Mouse (Mus musculus) heart, embryonic 12.5 days (tissue): ENCODE measurements at regions not wholly inside any gene's neighbourhood (a gene's known extent, or its start where the extent isn't known, plus 50 kb on each side); places are given as distances from the start of the nearest gene placed in this dataset.

Source experiments
- ATAC-seq: fragments of 200-750 bp; cut with Nextera tagmentation; 2 replicates; pipeline ENCODE4 v1.8.0; 2017; ENCODE audit warnings: moderate TSS enrichment, moderate library complexity; ENCODE audit not compliant: insufficient number of reproducible peaks, low FRiP score
- H3K27ac ChIP-seq: fragments of 300-500 bp; sonication (generic); 2 replicates; pipeline ENCODE4 v1.5.1; 2016; ENCODE audit warnings: mild to moderate bottlenecking, moderate library complexity; ENCODE audit not compliant: poor library complexity, severe bottlenecking
- H3K27me3 ChIP-seq: fragments of 300-500 bp; sonication (generic); replicated peaks from 2 replicates; pipeline ENCODE4 v1.6.1; 2016; ENCODE audit warnings: mild to moderate bottlenecking, moderate library complexity
- H3K36me3 ChIP-seq: fragments of 300-500 bp; sonication (generic); 2 replicates; pipeline ENCODE4 v1.6.1; 2016; ENCODE audit warnings: mild to moderate bottlenecking, moderate library complexity
- H3K4me1 ChIP-seq: fragments of 300-500 bp; sonication (generic); replicated peaks from 2 replicates; pipeline ENCODE4 v1.6.1; 2016; ENCODE audit warnings: mild to moderate bottlenecking
- H3K4me2 ChIP-seq: fragments of 300-500 bp; sonication (generic); 2 replicates; pipeline ENCODE4 v1.6.1; 2016; ENCODE audit warnings: mild to moderate bottlenecking, moderate library complexity
- H3K4me3 ChIP-seq: fragments of 300-500 bp; sonication (generic); 2 replicates; pipeline ENCODE4 v1.5.1; 2016; ENCODE audit warnings: mild to moderate bottlenecking
- H3K9ac ChIP-seq: fragments of 300-500 bp; sonication (generic); 2 replicates; pipeline ENCODE4 v1.6.1; 2016; ENCODE audit warnings: mild to moderate bottlenecking, moderate library complexity
- H3K9me3 ChIP-seq: fragments of 300-500 bp; sonication (generic); replicated peaks from 2 replicates; pipeline ENCODE4 v1.6.1; 2016; ENCODE audit warnings: mild to moderate bottlenecking, moderate library complexity
- WGBS: fragments of 180-500 bp; shearing (Covaris S2); methylation state at CpG from one replicate; pipeline ENCODE4 v1.1.7; 2016; 5-methylcytosine and 5-hydroxymethylcytosine counted together

DNA sequence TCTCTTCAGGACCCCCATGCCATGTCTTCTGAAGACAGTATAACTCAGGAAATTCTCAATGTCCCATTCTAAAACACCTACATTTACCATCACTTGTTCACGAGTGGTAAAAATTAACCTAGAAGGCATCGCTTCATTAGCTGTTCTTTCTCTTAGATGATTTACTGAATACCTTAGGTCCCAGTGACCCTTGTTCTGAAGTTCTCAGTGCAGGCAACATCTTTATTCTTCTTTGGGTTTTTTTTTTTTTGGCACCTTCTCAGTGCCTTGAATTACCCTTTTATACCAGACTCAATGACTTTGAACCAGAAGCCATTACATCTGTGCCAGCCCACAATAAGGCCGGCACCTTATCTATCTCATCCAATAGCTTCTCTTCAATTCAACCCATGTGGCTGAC lies 167.1 kb upstream of the Usp24 start:
- H3K27me3 ChIP-seq = no peaks in the 10 kb centered on the region
- H3K9me3 ChIP-seq = peaks cover 11% of the 10 kb centered on the region
- no peak overlapping the region for H3K4me2 ChIP-seq
- H3K36me3 ChIP-seq = no peaks in the 10 kb centered on the region
- H3K4me3 ChIP-seq = no peak overlapping the region
- H3K4me1 ChIP-seq = no peaks in the 10 kb centered on the region; the same call in 1 of the 2 replicates
- ATAC-seq = no peak
- no peak overlapping the region for H3K9ac ChIP-seq
- H3K27ac ChIP-seq = no peak overlapping the region
- WGBS = 87% methylated on average over 3 of the region's 3 CpGs

- Histone ChIP-seq H3K27ac (no peak overlapping the region), H3K4me2 (no peak overlapping the region), H3K4me3 (no peak overlapping the region), H3K36me3 (no peaks in the 10 kb centered on the region), H3K9me3 (peaks cover 11% of the 10 kb centered on the region), H3K27me3 (no peaks in the 10 kb centered on the region), H3K4me1 (no peaks in the 10 kb centered on the region; the same call in 1 of the 2 replicates), H3K9ac (no peak overlapping the region)
- no peak for ATAC-seq
- WGBS = 81% methylated on average over 7 of the region's 7 CpGs
These were observed 166.5 kb upstream of the Usp24 start for GRCm38 (mm10) chr4:106149471-106150048.

GRCm38 (mm10) chr4:106150775-106151174 lies 165.2 kb upstream of the Usp24 start:
- Histone ChIP-seq H3K9ac (no peak overlapping the region), H3K4me3 (no peak overlapping the region), H3K27me3 (no peaks in the 10 kb centered on the region), H3K36me3 (no peaks in the 10 kb centered on the region), H3K4me2 (no peak overlapping the region), H3K4me1 (no peaks in the 10 kb centered on the region; the same call in 1 of the 2 replicates), H3K9me3 (peaks cover 11% of the 10 kb centered on the region), H3K27ac (no peak overlapping the region)
- ATAC-seq = no peak
- WGBS = 79% methylated on average over 14 of the region's 14 CpGs

DNA sequence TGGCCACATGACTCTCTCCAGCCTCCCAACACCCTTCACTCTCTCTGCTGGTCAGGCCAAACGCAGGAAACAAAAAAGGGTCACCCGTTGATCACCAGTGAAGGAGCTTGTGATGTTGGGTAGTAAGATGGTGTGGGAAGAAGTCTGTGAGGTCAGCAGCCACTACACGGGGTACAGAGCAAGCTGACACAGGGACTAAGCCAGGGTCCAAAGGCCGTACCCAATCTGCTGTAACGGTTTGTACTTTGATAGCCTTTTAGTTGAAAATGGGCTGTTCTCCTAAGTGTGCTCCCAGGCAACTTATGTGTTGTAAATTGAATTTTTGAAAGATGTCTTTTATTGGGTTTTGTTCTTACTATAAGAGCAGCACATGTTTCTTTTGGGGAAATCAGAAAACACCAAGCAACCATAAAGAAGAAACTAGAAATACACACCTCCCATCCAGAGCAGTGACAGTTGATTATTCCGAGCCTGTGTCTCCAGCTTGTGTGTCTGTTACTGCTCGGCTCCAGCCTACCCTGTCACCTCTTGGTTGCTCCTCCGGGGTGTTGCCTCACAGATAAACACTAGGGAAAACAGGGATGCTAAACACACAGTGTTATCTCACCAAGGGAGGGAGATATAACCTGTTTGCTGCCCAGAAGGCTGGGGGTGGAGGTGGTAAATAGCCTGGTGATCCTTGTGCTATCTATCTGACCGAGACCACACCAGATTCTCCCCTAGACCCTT lies 158.4 kb upstream of the Usp24 start:
- 49% methylated on average over 9 of the region's 9 CpGs for WGBS
- Histone ChIP-seq H3K4me3 (no peak overlapping the region), H3K36me3 (no peaks in the 10 kb centered on the region), H3K4me1 (0 out of 2 replicates have a peak, but pooled peaks cover 2% of the 10 kb centered on the region), H3K9ac (no peak overlapping the region), H3K27me3 (no peaks in the 10 kb centered on the region), H3K27ac (no peak overlapping the region), H3K4me2 (no peak overlapping the region), H3K9me3 (peaks cover 11% of the 10 kb centered on the region)
- ATAC-seq = no peak

- no peak overlapping the region for H3K4me3 ChIP-seq
- no peak overlapping the region for H3K4me2 ChIP-seq
- no peaks in the 10 kb centered on the region for H3K36me3 ChIP-seq
- 0 out of 2 replicates have a peak, but pooled peaks cover 3% of the 10 kb centered on the region for H3K4me1 ChIP-seq
- H3K9ac ChIP-seq = no peak overlapping the region
- H3K9me3 ChIP-seq = no peaks in the 10 kb centered on the region
- WGBS = 58% methylated on average over 2 of the region's 2 CpGs
- ATAC-seq = no peak
- H3K27me3 ChIP-seq = no peaks in the 10 kb centered on the region
- H3K27ac ChIP-seq = no peak overlapping the region
These were observed 154.4 kb upstream of the Usp24 start for GRCm38 (mm10) chr4:106161592-106161991.

- H3K36me3 ChIP-seq = no peaks in the 10 kb centered on the region
- no peaks in the 10 kb centered on the region for H3K9me3 ChIP-seq
- 0 out of 2 replicates have a peak, but pooled peaks cover 3% of the 10 kb centered on the region for H3K4me1 ChIP-seq
- no peak overlapping the region for H3K4me2 ChIP-seq
- no peak overlapping the region for H3K4me3 ChIP-seq
- no peaks in the 10 kb centered on the region for H3K27me3 ChIP-seq
- no peak overlapping the region for H3K9ac ChIP-seq
- 41% methylated on average over 1 of the region's 1 CpGs for WGBS
- ATAC-seq = no peak
- H3K27ac ChIP-seq = no peak overlapping the region
These were observed 153.5 kb upstream of the Usp24 start for GRCm38 (mm10) chr4:106162551-106162950.

DNA sequence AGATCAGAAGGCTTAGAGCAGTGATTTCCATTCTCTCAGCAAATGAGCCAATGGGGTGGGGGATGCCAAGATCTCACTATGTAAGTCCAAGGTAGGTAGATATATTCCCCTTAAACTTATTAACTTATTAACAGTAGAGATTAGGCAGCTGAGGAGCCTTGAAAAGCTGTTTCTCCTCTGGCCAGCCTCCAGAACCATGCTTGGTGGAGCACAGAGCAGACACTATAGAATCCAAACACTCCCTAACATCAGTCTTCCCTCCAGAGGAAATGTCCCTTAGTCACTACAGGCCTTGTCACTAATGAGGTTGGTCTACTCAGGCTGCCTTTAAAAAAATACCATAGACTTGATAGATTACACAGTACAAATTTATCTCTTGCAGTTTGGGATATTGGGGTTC lies 152.8 kb upstream of the Usp24 start:
- no peaks in the 10 kb centered on the region for H3K36me3 ChIP-seq
- H3K4me3 ChIP-seq = no peak overlapping the region
- H3K4me1 ChIP-seq = 0 out of 2 replicates have a peak, but pooled peaks cover 3% of the 10 kb centered on the region
- no peak overlapping the region for H3K27ac ChIP-seq
- no peaks in the 10 kb centered on the region for H3K9me3 ChIP-seq
- no peak overlapping the region for H3K9ac ChIP-seq
- no peak overlapping the region for H3K4me2 ChIP-seq
- no peaks in the 10 kb centered on the region for H3K27me3 ChIP-seq
- ATAC-seq = no peak

GRCm38 (mm10) chr4:106167716-106168115 lies 148.3 kb upstream of the Usp24 start:
- H3K27ac ChIP-seq = no peak overlapping the region
- no peaks in the 10 kb centered on the region for H3K36me3 ChIP-seq
- H3K4me2 ChIP-seq = no peak overlapping the region
- no peak overlapping the region for H3K9ac ChIP-seq
- no peaks in the 10 kb centered on the region for H3K27me3 ChIP-seq
- no peak overlapping the region for H3K4me3 ChIP-seq
- peaks cover 2% of the 10 kb centered on the region; the same call in 1 of the 2 replicates for H3K9me3 ChIP-seq
- 69% methylated on average over 4 of the region's 4 CpGs for WGBS
- ATAC-seq = no peak
- H3K4me1 ChIP-seq = no peaks in the 10 kb centered on the region

- no peak overlapping the region for H3K27ac ChIP-seq
- no peaks in the 10 kb centered on the region for H3K36me3 ChIP-seq
- WGBS = 77% methylated on average over 6 of the region's 6 CpGs
These were observed 147.3 kb upstream of the Usp24 start for GRCm38 (mm10) chr4:106168741-106169140.

GRCm38 (mm10) chr4:106169466-106169865 lies 146.5 kb upstream of the Usp24 start:
- Histone ChIP-seq H3K4me1 (no peaks in the 10 kb centered on the region), H3K9me3 (peaks cover 2% of the 10 kb centered on the region; the same call in 1 of the 2 replicates), H3K4me3 (no peak overlapping the region), H3K36me3 (no peaks in the 10 kb centered on the region), H3K27ac (no peak overlapping the region), H3K9ac (no peak overlapping the region), H3K4me2 (no peak overlapping the region), H3K27me3 (no peaks in the 10 kb centered on the region)
- 90% methylated on average over 4 of the region's 4 CpGs for WGBS
- ATAC-seq = no peak

More at GRCm38 (mm10) chr4:106168741-106169140, 147.3 kb upstream of the Usp24 start:
- ATAC-seq = no peak
- H3K4me1 ChIP-seq = no peaks in the 10 kb centered on the region
- no peak overlapping the region for H3K4me2 ChIP-seq
- no peaks in the 10 kb centered on the region for H3K27me3 ChIP-seq
- H3K9me3 ChIP-seq = peaks cover 2% of the 10 kb centered on the region; the same call in 1 of the 2 replicates
- no peak overlapping the region for H3K4me3 ChIP-seq
- no peak overlapping the region for H3K9ac ChIP-seq

DNA sequence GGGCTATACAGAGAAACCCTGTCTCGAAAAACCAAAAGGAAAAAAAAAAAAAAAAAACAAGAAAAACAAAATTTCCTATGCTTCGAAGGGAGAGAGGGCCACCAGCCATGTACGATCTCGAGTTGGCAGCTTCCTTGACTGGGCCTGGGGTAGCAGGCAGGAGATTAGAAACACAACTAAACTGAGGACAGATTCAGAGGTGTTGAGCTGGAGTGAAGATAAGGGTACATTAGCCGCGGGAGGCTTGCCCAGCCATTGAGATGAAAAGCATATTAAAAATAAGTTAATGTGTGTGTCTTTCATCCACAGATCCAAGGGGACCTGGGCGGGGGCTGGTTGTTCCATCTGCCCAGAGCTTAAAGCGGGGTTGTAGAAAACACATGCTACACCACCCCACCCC lies 145.3 kb upstream of the Usp24 start:
- Histone ChIP-seq H3K27ac (no peak overlapping the region), H3K36me3 (no peaks in the 10 kb centered on the region), H3K27me3 (no peaks in the 10 kb centered on the region), H3K9ac (no peak overlapping the region), H3K4me1 (peaks cover 6% of the 10 kb centered on the region; the same call in 1 of the 2 replicates), H3K4me3 (no peak overlapping the region), H3K9me3 (peaks cover 2% of the 10 kb centered on the region; the same call in 1 of the 2 replicates), H3K4me2 (no peak overlapping the region)
- WGBS = 32% methylated on average over 8 of the region's 8 CpGs
- no peak for ATAC-seq
